Mouse (Mus musculus): ENCODE measurements around the gene Tmem258.

Tmem258 gene

DNA sequence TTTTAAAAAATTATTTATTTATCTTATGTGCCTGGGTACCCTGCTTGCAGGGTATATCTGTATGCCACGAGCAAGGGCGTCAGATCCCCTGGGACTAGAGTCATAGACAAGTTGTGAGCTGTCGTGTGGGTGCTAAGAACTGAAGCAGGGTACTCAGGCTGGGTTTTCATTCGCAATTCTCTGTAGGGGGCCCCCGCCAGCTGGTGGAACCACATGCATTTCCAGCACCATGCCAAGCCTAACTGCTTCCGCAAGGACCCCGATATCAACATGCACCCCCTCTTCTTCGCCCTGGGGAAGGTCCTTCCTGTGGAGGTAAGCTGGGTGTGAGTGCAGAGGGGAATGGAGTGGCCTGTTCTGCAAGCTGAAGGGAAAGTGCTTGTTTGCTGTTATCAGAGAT, 17.2 kb upstream of the Tmem258 start:
- WGBS: 84% methylated on average over 8 of the region's 8 CpGs

GRCm38 (mm10) chr19:10188281-10188811, 15.5 kb upstream of the Tmem258 start:
- WGBS: 53% methylated on average over 10 of the region's 10 CpGs

GRCm38 (mm10) chr19:10189022-10189421, 14.8 kb upstream of the Tmem258 start:
- 76% methylated on average over 6 of the region's 6 CpGs for WGBS

DNA sequence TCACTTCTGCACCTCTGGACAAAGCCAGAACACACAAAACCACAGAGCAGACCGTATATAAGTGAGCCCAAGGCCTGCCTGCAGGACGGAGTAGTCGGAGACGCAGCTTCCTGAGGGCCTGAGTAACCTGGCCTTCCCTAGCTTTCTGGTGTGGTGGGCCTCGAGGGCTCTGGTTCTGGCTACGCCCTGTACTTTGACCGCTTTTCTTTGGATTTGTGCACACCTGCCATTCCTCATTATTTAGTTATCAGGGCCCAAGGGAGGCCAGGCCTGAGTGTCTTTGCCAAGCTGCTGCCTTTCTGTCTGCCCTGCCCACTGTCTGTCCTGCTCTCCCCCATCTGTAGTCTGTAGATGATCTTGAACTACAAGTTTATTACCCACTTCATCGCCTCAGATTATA, 13.9 kb upstream of the Tmem258 start:
- WGBS: 91% methylated on average over 8 of the region's 8 CpGs

- 23% methylated on average over 2 of the region's 2 CpGs for WGBS
These were observed 13.0 kb upstream of the Tmem258 start for GRCm38 (mm10) chr19:10190796-10191195.

DNA sequence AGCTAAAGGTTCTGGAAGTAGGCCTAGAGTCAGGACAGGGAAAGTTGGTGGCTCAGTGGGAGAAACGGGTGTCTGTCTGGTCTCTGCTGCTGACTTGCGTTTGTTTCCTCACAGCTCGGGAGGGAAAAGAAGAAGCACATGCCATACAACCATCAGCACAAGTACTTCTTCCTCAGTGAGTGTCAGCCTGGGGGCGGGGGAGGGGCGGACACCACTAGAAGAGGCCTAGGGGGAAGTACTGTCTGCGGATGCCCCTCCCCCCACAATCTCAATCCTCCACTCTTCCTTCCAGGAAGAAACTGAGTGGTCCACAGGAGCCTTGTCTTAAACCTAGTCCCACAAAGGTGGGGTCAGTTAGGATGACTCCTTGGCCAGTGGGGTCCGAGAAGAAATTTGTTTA, 12.5 kb upstream of the Tmem258 start:
- 74% methylated on average over 7 of the region's 7 CpGs for WGBS

GRCm38 (mm10) chr19:10194337-10194736, 9.5 kb upstream of the Tmem258 start:
- WGBS: 73% methylated on average over 11 of the region's 11 CpGs

DNA sequence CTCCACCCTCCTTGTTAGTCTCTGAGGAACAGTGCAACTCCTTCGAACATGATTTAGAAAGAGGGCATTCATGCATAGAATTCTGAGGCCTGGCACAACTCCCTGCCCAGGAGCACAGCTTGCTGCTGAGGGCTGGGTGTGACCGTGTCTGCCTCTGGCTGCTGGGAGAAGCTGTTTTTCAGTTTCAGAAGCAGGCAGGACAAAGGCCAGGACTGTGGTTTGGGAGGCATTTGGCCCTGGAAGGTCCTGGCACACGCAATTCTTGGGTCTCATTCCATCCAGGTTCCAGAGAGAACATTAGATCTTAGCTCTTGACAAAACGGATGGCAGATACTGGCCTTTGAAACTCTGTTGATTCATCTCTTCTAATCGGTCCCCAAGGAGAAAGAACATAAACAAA, 8.6 kb upstream of the Tmem258 start:
- WGBS: 46% methylated on average over 5 of the region's 5 CpGs

- 80% methylated on average over 4 of the region's 4 CpGs for WGBS
These were observed 6.7 kb upstream of the Tmem258 start for GRCm38 (mm10) chr19:10197130-10197529.

GRCm38 (mm10) chr19:10198286-10198685, 5.5 kb upstream of the Tmem258 start:
- WGBS: 76% methylated on average over 2 of the region's 2 CpGs

DNA sequence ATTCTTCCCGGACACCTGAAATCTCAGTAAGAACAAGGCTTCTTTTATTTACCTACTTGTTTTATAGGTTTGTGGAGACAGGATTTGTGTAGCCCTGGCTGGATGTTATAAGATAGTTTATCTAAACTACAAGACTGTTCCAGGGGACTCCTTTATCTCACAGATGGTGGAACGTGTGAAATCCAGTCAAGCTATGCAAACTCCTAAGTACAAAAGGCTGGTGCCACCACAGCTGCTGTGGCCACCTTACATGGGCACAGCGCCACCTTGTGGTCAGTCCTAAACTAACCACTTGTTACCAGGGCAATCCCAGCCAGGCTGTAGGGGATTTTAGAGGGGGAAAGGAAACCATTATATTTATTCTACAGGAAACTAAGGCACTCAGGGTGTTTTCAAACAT, 5.1 kb upstream of the Tmem258 start:
- 23% methylated on average over 3 of the region's 3 CpGs for WGBS

DNA sequence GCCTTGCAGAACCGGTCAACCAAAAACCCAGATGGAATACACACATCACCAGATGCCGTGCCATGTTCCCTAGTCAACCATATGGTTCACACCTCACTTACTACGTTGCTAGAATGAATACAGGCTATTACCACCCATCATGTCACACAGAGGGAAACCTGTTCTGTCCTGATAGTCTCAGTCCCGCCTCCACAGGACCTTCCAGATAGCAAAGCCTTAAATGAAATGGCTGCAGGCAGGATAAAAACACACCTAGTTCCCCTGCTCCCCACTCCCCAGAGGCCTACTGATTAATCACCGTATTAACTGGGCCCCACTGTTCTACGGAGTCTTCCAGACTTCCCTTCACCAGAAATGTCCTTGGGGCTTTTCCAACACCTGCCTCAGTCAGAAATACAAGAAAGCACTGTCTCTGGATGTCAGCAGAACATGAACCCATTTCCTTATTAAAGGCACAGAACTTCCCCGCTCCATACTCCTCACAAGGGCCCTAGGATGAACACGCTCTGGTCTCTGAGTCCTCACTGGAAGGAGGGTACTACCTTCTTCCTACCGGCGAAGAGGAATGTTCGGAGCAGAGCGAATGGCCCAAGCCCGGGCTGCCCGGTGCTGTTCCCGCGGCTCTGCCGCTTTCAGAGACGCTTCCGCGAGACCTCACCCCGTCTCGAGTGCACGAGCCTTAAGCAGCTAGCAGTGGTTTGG, 517 bp upstream of the Tmem258 start:
- 1% methylated on average over 23 of the region's 23 CpGs for WGBS

- 2% methylated on average over 5 of the region's 5 CpGs for WGBS
These were observed 795 bp downstream of the Tmem258 start for GRCm38 (mm10) chr19:10204616-10205001.

- WGBS: 40% methylated on average over 6 of the region's 6 CpGs
These were observed 1.2 kb downstream of the Tmem258 start for GRCm38 (mm10) chr19:10205051-10205450.

DNA sequence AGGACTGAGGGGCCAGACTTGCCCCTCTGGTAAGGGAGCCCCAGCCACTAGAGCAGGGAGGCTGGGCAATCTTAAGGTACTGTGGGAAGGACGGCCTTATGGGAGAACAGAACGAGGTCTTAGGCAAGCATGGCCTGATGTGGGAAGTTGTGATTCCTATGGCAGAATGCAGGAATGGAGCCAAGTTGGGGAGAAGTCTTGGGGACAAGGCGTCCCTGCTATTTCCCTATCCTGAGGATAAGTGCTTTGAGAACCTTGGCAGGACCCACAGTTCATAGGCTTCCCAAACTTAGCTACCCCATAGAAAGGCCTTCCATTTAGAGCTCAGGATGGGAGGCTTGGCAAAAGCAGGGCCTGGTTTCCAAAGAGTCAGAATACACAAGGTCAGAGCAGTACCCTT, 5.0 kb downstream of the Tmem258 start:
- 79% methylated on average over 3 of the region's 3 CpGs for WGBS

DNA sequence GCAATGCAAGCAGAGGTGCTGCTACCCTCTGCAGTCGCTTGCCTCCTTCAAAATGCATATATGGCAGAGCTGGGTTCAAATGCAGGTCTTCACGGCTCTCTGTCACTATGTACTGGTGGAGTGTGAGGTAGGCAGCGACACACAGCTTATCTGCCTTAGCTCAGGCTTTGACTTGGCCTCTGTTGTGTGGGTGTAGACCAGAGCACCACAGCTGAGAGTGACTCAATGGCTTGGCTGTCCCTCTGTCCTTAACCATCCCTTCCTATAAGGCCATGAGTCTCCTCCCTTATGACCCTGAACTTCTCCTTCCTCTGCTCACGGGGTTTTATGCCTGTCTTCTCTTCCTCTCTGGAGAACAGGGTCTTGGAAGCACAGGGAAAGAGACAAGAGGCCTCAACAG, 7.1 kb downstream of the Tmem258 start:
- 87% methylated on average over 4 of the region's 4 CpGs for WGBS

- WGBS: 79% methylated on average over 10 of the region's 10 CpGs
These were observed 10.1 kb downstream of the Tmem258 start for GRCm38 (mm10) chr19:10213796-10214471.

DNA sequence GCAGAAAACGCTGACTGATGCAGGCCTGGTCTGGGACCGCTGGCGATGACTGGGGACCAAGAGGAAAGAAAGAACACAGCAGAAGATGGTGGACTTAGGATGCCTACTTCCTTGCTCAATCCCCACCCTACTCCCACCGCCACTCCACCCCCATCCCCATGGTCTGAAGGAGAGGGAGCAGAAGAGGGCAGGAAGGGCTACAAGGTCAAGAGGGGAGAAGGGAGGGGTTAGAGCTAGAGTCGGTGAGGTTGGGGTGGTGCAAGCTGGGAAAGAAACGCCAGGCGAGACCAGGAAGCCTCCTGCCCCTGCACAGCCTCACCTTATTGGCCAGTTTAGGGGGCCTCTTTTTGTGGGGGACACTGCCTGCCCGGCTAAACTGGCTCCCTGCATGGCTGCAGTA, 12.3 kb downstream of the Tmem258 start:
- WGBS: 89% methylated on average over 8 of the region's 8 CpGs

DNA sequence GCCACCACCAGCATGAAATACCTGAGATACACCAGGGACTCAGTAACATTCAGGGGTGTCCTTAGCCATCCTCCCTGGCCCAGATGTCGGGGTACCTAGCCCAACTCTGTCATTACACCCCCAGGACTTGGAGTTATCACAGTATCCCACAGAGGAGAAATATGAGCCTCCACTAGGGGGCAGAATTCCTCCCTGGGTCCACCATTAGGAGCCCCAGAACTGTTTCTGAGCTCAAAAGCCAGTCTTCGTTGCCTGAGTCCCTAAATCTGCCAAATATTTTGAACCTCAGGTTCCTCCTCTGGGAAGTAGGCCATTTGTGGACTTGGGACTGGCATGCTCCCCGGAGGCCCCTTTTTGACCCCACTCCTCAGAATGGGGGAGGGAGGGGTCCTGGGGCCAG, 15.3 kb downstream of the Tmem258 start:
- WGBS: 31% methylated on average over 3 of the region's 3 CpGs

GRCm38 (mm10) chr19:10219593-10219992, 15.8 kb downstream of the Tmem258 start:
- WGBS: 82% methylated on average over 6 of the region's 6 CpGs

GRCm38 (mm10) chr19:10221585-10221984, 17.8 kb downstream of the Tmem258 start:
- 71% methylated on average over 4 of the region's 4 CpGs for WGBS

DNA sequence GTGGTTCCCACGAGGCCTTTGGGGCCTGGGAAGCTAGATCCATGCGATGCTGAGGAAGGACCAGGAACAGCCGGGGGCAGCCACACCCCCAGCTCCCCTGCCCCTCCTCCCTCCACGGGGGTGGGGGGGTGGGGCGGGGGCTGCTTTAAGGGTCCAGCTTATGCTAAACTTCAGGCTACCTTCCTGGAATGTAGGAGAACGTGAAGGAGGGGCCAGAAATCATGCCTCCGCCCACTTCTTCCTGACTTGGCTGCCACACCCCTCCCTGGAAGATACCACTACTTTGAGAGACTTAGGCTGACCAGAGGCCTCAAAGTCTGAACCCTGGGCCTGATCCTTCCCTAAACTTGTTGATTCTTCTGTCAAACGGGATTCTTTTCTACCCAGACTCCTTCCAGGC, 18.8 kb downstream of the Tmem258 start:
- 62% methylated on average over 8 of the region's 8 CpGs for WGBS

GRCm38 (mm10) chr19:10223561-10223960, 19.7 kb downstream of the Tmem258 start:
- WGBS: 82% methylated on average over 4 of the region's 4 CpGs
